ENCODE assay signal across 11 mouse cellular contexts in the genomic region with DNA sequence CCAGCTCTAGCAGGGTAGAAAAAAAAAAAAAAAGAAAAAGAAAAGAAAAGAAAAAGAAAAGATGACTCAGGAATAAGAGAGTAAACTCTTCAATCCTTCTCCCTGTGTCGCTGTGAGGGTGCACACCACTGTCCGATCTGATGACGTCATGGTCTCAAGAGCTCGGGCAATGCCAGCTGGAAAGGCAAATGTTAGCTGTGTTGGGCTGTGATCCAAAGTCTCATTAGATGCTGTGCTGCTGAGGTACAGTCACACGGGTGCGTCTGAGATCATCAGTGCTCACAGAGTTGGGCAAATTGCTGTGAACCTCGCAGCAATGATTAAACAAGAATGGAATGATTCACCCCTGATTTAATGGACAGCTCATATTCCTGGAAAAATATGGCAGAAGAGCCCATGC. TPM values are rescaled to one million over a fixed set of nuclear protein-coding genes. Genes with fewer than 3 reads are reported as not detected.
DNase-seq lines count a peak whose midpoint lies in the region; ATAC-seq and TF ChIP-seq lines count a peak whose summit lies in the region.
"Had no signal": no experiment of that assay in that cellular context is flagged by ENCODE, and none has a peak within 500 bp of the region (broad histone marks: within the 10 kb centered on the region; RNA-seq: fewer than 3 reads in every experiment).

No protein-coding gene starts in this region.

- H3K79me2 ChIP-seq in myocyte (ENCODE audit: control insufficient read depth, insufficient read depth), result no peaks in the 10 kb centered on the region

- H3K4me2 ChIP-seq in myocyte (ENCODE audit: low read depth), result peak overlapping the region; percentile 50
- H3K4me2 ChIP-seq in intestine, embryonic 15.5 days (replicated peaks), result no peak overlapping the region
- H3K4me2 ChIP-seq: limb, embryonic 15.5 days had no signal

- no peak for TF ChIP-seq POLR2A in myocyte (IDR thresholded peaks at IDR 0.05; ENCODE audit: insufficient read length, low read depth)

- no peaks in the 10 kb centered on the region for H3K9me3 ChIP-seq in intestine, embryonic 15.5 days
- H3K9me3 ChIP-seq: limb, embryonic 15.5 days had no signal

- H3K9ac ChIP-seq in intestine, embryonic 15.5 days, result no peak overlapping the region
- H3K9ac ChIP-seq: limb, embryonic 15.5 days had no signal

- no peaks in the 10 kb centered on the region for H3K4me1 ChIP-seq in intestine, embryonic 15.5 days (replicated peaks)
- H3K4me1 ChIP-seq: limb, embryonic 15.5 days had no signal

- no peaks in the 10 kb centered on the region for H3K27me3 ChIP-seq in myocyte (ENCODE audit: control insufficient read depth, insufficient read depth, insufficient read length)
- no peaks in the 10 kb centered on the region for H3K27me3 ChIP-seq in intestine, embryonic 15.5 days (replicated peaks)
- H3K27me3 ChIP-seq: limb, embryonic 15.5 days had no signal

- peak; percentile 44; the same call in 1 of the 2 replicates for ATAC-seq in frontal cortex, adult (ENCODE audit: low TSS enrichment)
- no peak for ATAC-seq in intestine, embryonic 15.5 days
- no peak for ATAC-seq in granulocyte monocyte progenitor cell, adult 5-6 weeks (replicated peaks; ENCODE audit: poor library complexity, severe bottlenecking)

- H3K27ac ChIP-seq in intestine, embryonic 15.5 days, result no peak overlapping the region
- H3K27ac ChIP-seq: limb, embryonic 15.5 days had no signal

- H3ac ChIP-seq in myocyte (ENCODE audit: control insufficient read depth, insufficient read length), result no peak overlapping the region

- no peaks in the 10 kb centered on the region for H3K36me3 ChIP-seq in myocyte (ENCODE audit: control insufficient read depth, insufficient read depth)
- no peaks in the 10 kb centered on the region for H3K36me3 ChIP-seq in intestine, embryonic 15.5 days
- H3K36me3 ChIP-seq: limb, embryonic 15.5 days had no signal

- DNase-seq in frontal cortex, postnatal 10 days (ENCODE audit: low spot score in 2 of 2), result no peak
- DNase-seq in lung, postnatal 10 days, result peak; percentile 25
- DNase-seq in lung, adult 18-20 months, result no peak
- DNase-seq in adrenal gland, postnatal 36 days, result peak; percentile 35 to 43
- DNase-seq: lung, postnatal 4 days; right cerebral cortex, postnatal 14 days had no signal

- H3K4me3 ChIP-seq in myocyte, result no peak overlapping the region
- no peak overlapping the region for H3K4me3 ChIP-seq in intestine, embryonic 15.5 days (replicated peaks)
- H3K4me3 ChIP-seq: limb, embryonic 15.5 days had no signal

- WGBS in intestine, embryonic 15.5 days, result 85% methylated on average over 7 of the region's 7 CpGs

TF ChIP-seq in myocyte, 11 proteins besides CTCF, POLR2A, EP300 and RAD21:
- TF ChIP-seq MYOD1 (IDR thresholded peaks at IDR 0.05; ENCODE audit: control insufficient read depth in 1 of 3, insufficient read length in 2 of 3, low read depth in 2 of 3), result peak in 2 of 3 experiments; percentile 30 to 50
- peak in 1 of 3 experiments; percentile 57 for TF ChIP-seq MYOG (IDR thresholded peaks at IDR 0.05; ENCODE audit: control insufficient read depth in 1 of 3, insufficient read depth in 1 of 3, insufficient read length in 2 of 3, low read depth in 2 of 3)
- no peak for TF ChIP-seq E2F4 (IDR thresholded peaks at IDR 0.05; ENCODE audit: insufficient read depth)

RNA-seq across cellular contexts. Expression of a gene that starts 6.1 kb away (rescaled TPM):
- total RNA-seq in adrenal gland, postnatal 36 days (2021), result 10 to 100 TPM; 76.8 to 84.6 TPM
- polyA plus RNA-seq in myocyte (2012; fragmentation: generic; extraction: Trizol), result 40.4 TPM
- polyA plus RNA-seq in intestine, embryonic 15.5 days (2015; fragmentation: Nextera tagmentation; extraction: Ambion mirVana), result 41.7 and 45.2 TPM in 2 replicates
- total RNA-seq in granulocyte monocyte progenitor cell, adult 5-6 weeks (2014; fragmentation: Nextera tagmentation), result 22.3 and 24.9 TPM in 2 replicates
- total RNA-seq in granulocyte monocyte progenitor cell, adult 5-6 weeks (2017), result 60.8 and 69.0 TPM in 2 replicates

RNA-seq across cellular contexts. Expression of a gene that starts 37.8 kb away (rescaled TPM):
- 10 to 100 TPM; 32.8 to 38.9 TPM for total RNA-seq in adrenal gland, postnatal 36 days (2021)
- 18.7 TPM for polyA plus RNA-seq in myocyte (2012; fragmentation: generic; extraction: Trizol)
- polyA plus RNA-seq in intestine, embryonic 15.5 days (2015; fragmentation: Nextera tagmentation; extraction: Ambion mirVana), result 54.7 and 61.6 TPM in 2 replicates
- 42.8 and 70.5 TPM in 2 replicates for total RNA-seq in granulocyte monocyte progenitor cell, adult 5-6 weeks (2014; fragmentation: Nextera tagmentation)
- total RNA-seq in granulocyte monocyte progenitor cell, adult 5-6 weeks (2017), result 32.1 and 54.0 TPM in 2 replicates

Comparison
In these comparisons a context has a peak if more than half of its experiments do, and no peak if none do; other contexts are left out.
1. DNase-seq: peak in lung, postnatal 10 days (single experiment) and adrenal gland, postnatal 36 days (2 of 2); none in frontal cortex, postnatal 10 days (0 of 2) and lung, adult 18-20 months (0 of 2).